Mouse (Mus musculus) kidney, postnatal 0 days (tissue): ENCODE measurements at regions not wholly inside any gene's neighbourhood (a gene's known extent, or its start where the extent isn't known, plus 50 kb on each side); places are given as distances from the start of the nearest gene placed in this dataset.

Source experiments
- ATAC-seq: fragments of 200-750 bp; cut with Nextera tagmentation; replicated peaks from 2 replicates; pipeline ENCODE4 v1.8.0; 2017; ENCODE audit warnings: low read depth, moderate number of reproducible peaks, moderate TSS enrichment, moderate library complexity; ENCODE audit not compliant: low FRiP score
- DNase-seq: peaks from one replicate; pipeline ENCODE4 v3.0.0-alpha.2; 2016; ENCODE audit warnings: low spot score
- H3K27ac ChIP-seq: fragments of 300-500 bp; sonication (generic); 2 replicates; pipeline ENCODE4 v1.5.1; 2014; ENCODE audit warnings: mild to moderate bottlenecking
- H3K27me3 ChIP-seq: fragments of 300-500 bp; sonication (generic); 2 replicates; pipeline ENCODE4 v1.6.1; 2014; ENCODE audit warnings: low read length, mixed read lengths; ENCODE audit not compliant: insufficient read depth
- H3K36me3 ChIP-seq: fragments of 300-500 bp; sonication (generic); 2 replicates; pipeline ENCODE4 v1.6.1; 2014; ENCODE audit warnings: low read length, mixed read lengths; ENCODE audit not compliant: insufficient read depth
- H3K4me1 ChIP-seq: fragments of 300-500 bp; sonication (generic); replicated peaks from 2 replicates; pipeline ENCODE4 v1.6.1; 2014; ENCODE audit warnings: antibody characterized with exemption, low read length, mixed read lengths; ENCODE audit not compliant: insufficient read depth
- H3K4me2 ChIP-seq: fragments of 300-500 bp; sonication (generic); 2 replicates; pipeline ENCODE4 v1.6.1; 2014; ENCODE audit warnings: mild to moderate bottlenecking, low read length, moderate library complexity, mixed read lengths
- H3K4me3 ChIP-seq: fragments of 300-500 bp; sonication (generic); replicated peaks from 2 replicates; pipeline ENCODE4 v1.5.1; 2014; ENCODE audit warnings: low read depth, low read length
- H3K9ac ChIP-seq: fragments of 300-500 bp; sonication (generic); 2 replicates; pipeline ENCODE4 v1.6.1; 2014; ENCODE audit warnings: low read depth, low read length
- H3K9me3 ChIP-seq: fragments of 300-500 bp; sonication (generic); replicated peaks from 2 replicates; pipeline ENCODE4 v1.6.1; 2016; ENCODE audit warnings: low read length, inconsistent platforms, mixed read lengths
- CTCF ChIP-seq: IDR thresholded peaks from 2 replicates; pipeline ENCODE4 v1.5.1; 2016; ENCODE audit warnings: antibody characterized with exemption, low read depth, mild to moderate bottlenecking, moderate library complexity
- WGBS: fragments of 180-500 bp; shearing (Covaris S2); extraction: QIAGEN DNeasy Blood & Tissue Kit; methylation state at CpG from one replicate; pipeline ENCODE4 v1.1.7; 2014; 5-methylcytosine and 5-hydroxymethylcytosine counted together

GRCm38 (mm10) chr1:147047714-147048113, 553.2 kb downstream of the Brinp3 start:
- Histone ChIP-seq H3K4me3 (no peak overlapping the region), H3K9ac (no peak overlapping the region), H3K27me3 (no peaks in the 10 kb centered on the region), H3K9me3 (no peaks in the 10 kb centered on the region), H3K36me3 (no peaks in the 10 kb centered on the region), H3K27ac (no peak overlapping the region), H3K4me1 (no peaks in the 10 kb centered on the region), H3K4me2 (no peak overlapping the region)
- 21% methylated on average over 2 of the region's 2 CpGs for whole genome bisulfite sequencing
- ATAC-seq (no peak), DNase-seq (no peak)
- no peak for TF ChIP-seq CTCF

GRCm38 (mm10) chr1:147058504-147058903, 563.9 kb downstream of the Brinp3 start:
- H3K36me3 ChIP-seq, result no peaks in the 10 kb centered on the region
- H3K27ac ChIP-seq, result no peak overlapping the region
- TF ChIP-seq CTCF, result no peak
- DNase-seq (no peak), ATAC-seq (no peak)
- H3K4me1 ChIP-seq, result no peaks in the 10 kb centered on the region
- H3K27me3 ChIP-seq, result no peaks in the 10 kb centered on the region
- H3K9ac ChIP-seq, result no peak overlapping the region
- H3K9me3 ChIP-seq, result no peaks in the 10 kb centered on the region
- no peak overlapping the region for H3K4me3 ChIP-seq
- WGBS, result 26% methylated on average over 2 of the region's 2 CpGs
- H3K4me2 ChIP-seq, result no peak overlapping the region

DNA sequence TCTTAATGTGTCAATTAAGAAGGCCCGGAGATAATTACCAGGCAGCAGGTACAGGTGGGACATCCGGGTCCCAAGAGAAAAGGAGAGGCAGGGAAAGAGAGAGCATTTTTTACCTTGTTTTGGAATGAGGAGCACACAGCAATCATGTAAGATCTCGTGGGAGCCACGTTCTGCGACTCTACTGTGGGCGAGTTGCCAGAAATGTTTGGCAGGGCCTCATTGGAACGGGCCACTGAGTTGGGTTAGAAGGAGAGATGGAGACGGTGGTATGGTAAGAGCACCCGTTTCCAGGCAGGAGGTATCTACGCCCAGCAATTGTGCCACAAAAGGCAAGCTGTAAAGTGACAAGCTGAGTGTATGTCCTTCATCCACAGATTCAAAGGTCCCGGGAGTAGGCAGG, 579.6 kb downstream of the Brinp3 start:
- Histone ChIP-seq H3K27ac (no peak overlapping the region), H3K36me3 (no peaks in the 10 kb centered on the region), H3K27me3 (no peaks in the 10 kb centered on the region), H3K9ac (no peak overlapping the region), H3K9me3 (no peaks in the 10 kb centered on the region), H3K4me1 (no peaks in the 10 kb centered on the region), H3K4me2 (no peak overlapping the region), H3K4me3 (no peak overlapping the region)
- TF ChIP-seq CTCF, result no peak
- 82% methylated on average over 11 of the region's 11 CpGs for whole genome bisulfite sequencing
- ATAC-seq, result no peak
- no peak for DNase-seq

DNA sequence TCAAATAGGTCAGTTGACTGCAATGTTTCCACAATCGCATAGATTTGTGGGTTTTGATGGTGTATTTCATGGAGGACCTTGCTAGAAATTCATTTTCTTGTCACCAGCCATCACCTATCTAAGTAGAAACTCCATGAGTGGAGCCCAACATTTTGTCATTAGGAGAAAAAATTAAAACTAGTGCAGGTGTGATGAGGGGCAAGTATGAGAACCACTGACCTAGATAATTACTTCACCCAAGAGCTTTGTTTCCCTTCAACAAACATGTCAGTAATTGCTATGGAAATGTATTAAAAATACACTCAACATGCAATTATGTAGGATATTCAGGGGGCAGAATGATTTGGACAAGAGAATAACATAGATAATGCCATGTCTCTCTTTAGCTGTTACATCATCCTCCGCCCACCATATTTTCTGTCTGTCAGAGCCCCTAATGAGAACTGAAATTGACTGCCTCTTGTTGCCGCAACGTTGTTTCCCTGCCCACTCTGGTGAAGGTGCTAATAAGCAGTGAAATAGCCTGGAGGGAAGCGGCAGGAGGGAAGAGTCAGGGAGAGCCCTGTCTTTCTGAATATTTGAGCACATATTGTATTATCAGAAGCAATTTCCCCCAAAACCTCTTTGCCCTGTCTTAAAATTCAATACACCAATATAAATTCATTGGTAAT, 589.7 kb downstream of the Brinp3 start:
- DNase-seq, result no peak
- Histone ChIP-seq H3K27ac (no peak overlapping the region), H3K27me3 (no peaks in the 10 kb centered on the region), H3K4me2 (no peak overlapping the region), H3K9me3 (no peaks in the 10 kb centered on the region), H3K9ac (no peak overlapping the region), H3K4me1 (no peaks in the 10 kb centered on the region), H3K4me3 (no peak overlapping the region), H3K36me3 (no peaks in the 10 kb centered on the region)
- no peak for ATAC-seq
- 43% methylated on average over 5 of the region's 5 CpGs for WGBS
- no peak for TF ChIP-seq CTCF

DNA sequence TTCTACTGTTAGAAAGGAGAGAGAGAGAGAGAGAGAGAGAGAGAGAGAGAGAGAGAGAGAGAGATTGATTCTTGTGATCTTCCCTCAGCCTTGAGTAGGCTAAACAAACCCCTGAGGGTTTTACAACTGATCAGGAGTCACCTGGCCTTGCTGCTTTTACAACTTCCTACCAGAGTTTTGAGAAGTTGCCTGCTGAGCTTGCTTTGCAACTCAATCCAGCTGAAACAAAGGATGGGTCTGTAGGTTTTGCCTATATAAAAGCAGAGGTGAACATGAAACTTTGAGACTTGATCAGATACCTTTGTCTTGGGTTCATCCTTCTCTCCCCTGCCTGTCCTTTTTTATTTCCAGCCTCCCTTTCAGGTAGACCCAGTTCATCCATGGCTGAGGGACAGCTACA, 631.0 kb downstream of the Brinp3 start:
- no peaks in the 10 kb centered on the region for H3K9me3 ChIP-seq
- H3K27ac ChIP-seq, result no peak overlapping the region
- no peak overlapping the region for H3K9ac ChIP-seq
- no peak for DNase-seq
- H3K4me1 ChIP-seq, result no peaks in the 10 kb centered on the region
- H3K4me2 ChIP-seq, result no peak overlapping the region
- no peaks in the 10 kb centered on the region for H3K27me3 ChIP-seq
- no peaks in the 10 kb centered on the region for H3K36me3 ChIP-seq
- H3K4me3 ChIP-seq, result no peak overlapping the region
- TF ChIP-seq CTCF, result no peak
- no peak for ATAC-seq

DNA sequence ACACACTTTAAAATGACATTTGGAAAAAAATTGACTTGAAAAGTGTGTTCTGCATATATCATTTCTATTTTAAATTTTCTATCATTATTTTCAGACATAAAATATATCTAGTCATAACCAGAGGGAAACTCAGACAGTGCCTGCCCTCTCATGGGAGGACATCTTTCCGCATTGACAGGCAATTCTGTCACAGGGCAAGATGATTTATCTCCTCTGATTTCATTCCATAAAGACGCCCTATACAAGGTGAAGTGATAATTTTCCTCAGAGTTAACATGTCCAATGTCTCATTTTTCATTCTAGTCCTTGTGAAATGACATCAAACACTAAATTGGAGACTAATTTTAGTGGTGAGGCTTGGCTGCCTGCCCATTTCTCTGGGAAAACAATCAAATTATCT, 643.6 kb downstream of the Brinp3 start:
- no peak for TF ChIP-seq CTCF
- H3K36me3 ChIP-seq, result no peaks in the 10 kb centered on the region
- no peaks in the 10 kb centered on the region for H3K9me3 ChIP-seq
- no peaks in the 10 kb centered on the region for H3K4me1 ChIP-seq
- no peaks in the 10 kb centered on the region for H3K27me3 ChIP-seq
- no peak for ATAC-seq
- no peak overlapping the region for H3K4me2 ChIP-seq
- H3K9ac ChIP-seq, result no peak overlapping the region
- H3K4me3 ChIP-seq, result no peak overlapping the region
- DNase-seq, result no peak
- no peak overlapping the region for H3K27ac ChIP-seq
- WGBS, result 42% methylated on average over 2 of the region's 2 CpGs

DNA sequence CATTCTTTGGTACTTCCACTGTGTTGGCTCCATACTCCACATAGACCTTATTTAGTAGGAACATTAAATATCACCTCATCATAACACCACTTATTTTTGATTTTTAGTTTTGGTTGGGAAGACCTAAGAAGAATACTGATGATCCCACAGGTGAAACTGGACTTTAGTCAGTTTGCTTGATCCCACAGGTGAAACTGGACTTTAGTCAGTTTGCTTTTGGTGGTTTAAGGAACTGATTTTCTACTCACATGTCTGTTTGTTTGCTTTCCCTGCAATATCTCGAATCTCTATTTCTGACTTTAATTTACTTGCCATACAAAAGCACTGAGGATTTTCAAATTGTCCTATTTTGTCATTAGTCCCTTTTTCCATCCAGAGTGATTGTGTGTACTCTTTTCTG, 680.8 kb downstream of the Brinp3 start:
- Histone ChIP-seq H3K4me2 (no peak overlapping the region), H3K27ac (no peak overlapping the region), H3K36me3 (no peaks in the 10 kb centered on the region), H3K9ac (no peak overlapping the region), H3K4me1 (no peaks in the 10 kb centered on the region), H3K4me3 (no peak overlapping the region), H3K27me3 (no peaks in the 10 kb centered on the region), H3K9me3 (no peaks in the 10 kb centered on the region)
- TF ChIP-seq CTCF, result no peak
- DNase-seq (no peak), ATAC-seq (no peak)
- 80% methylated on average over 1 of the region's 1 CpGs for WGBS
